In genomic region chr6:72241843-72242154, GRCm38 (mm10) we compare ENCODE assay signal across 18 mouse cellular contexts. TPM values are rescaled to one million over a fixed set of nuclear protein-coding genes. Genes with fewer than 3 reads are reported as not detected.
DNase-seq lines count a peak whose midpoint lies in the region; ATAC-seq lines count a peak whose summit lies in the region.
"Had no signal": no experiment of that assay in that cellular context is flagged by ENCODE, and none has a peak within 500 bp of the region (broad histone marks: within the 10 kb centered on the region; RNA-seq: fewer than 3 reads in every experiment).

No protein-coding gene starts in this region.

- peak overlapping the region; percentile 70 for H3K27ac ChIP-seq in heart, embryonic 10.5 days
- no peak overlapping the region for H3K27ac ChIP-seq in limb, embryonic 12.5 days
- no peak overlapping the region for H3K27ac ChIP-seq in limb, embryonic 10.5 days
- H3K27ac ChIP-seq in embryonic facial prominence, embryonic 14.5 days (replicated peaks; ENCODE audit: low read depth, low read length): no peak overlapping the region
- H3K27ac ChIP-seq in limb, embryonic 13.5 days: no peak overlapping the region
- H3K27ac ChIP-seq: embryonic facial prominence, embryonic 12.5 days; hindbrain, embryonic 12.5 days; liver, embryonic 13.5 days; macrophage; midbrain, embryonic 12.5 days had no signal

- H3K36me3 ChIP-seq in heart, embryonic 10.5 days: no peaks in the 10 kb centered on the region
- H3K36me3 ChIP-seq in limb, embryonic 12.5 days: no peaks in the 10 kb centered on the region
- H3K36me3 ChIP-seq in limb, embryonic 10.5 days: no peaks in the 10 kb centered on the region
- no peaks in the 10 kb centered on the region for H3K36me3 ChIP-seq in embryonic facial prominence, embryonic 14.5 days (ENCODE audit: control insufficient read depth, insufficient read depth, low read length)
- H3K36me3 ChIP-seq in limb, embryonic 13.5 days: no peaks in the 10 kb centered on the region
- H3K36me3 ChIP-seq: embryonic facial prominence, embryonic 12.5 days; hindbrain, embryonic 12.5 days; liver, embryonic 13.5 days; midbrain, embryonic 12.5 days had no signal

- peaks cover 33% of the 10 kb centered on the region for H3K27me3 ChIP-seq in heart, embryonic 10.5 days (ENCODE audit: insufficient read depth, poor library complexity, severe bottlenecking)
- H3K27me3 ChIP-seq in limb, embryonic 12.5 days: peaks cover 38% of the 10 kb centered on the region
- peaks cover 54% of the 10 kb centered on the region for H3K27me3 ChIP-seq in limb, embryonic 10.5 days (ENCODE audit: low read depth, poor library complexity, severe bottlenecking)
- H3K27me3 ChIP-seq in embryonic facial prominence, embryonic 14.5 days (replicated peaks; ENCODE audit: control insufficient read depth, insufficient read depth, low read length): peaks cover 13% of the 10 kb centered on the region
- peaks cover 24% of the 10 kb centered on the region for H3K27me3 ChIP-seq in limb, embryonic 13.5 days

- intact Hi-C loops in heart, postnatal 25 days (cut with DNase I): no loop called here

- H3K4me3 ChIP-seq in heart, embryonic 10.5 days: peak overlapping the region; percentile 2; the same call in 1 of the 2 replicates
- H3K4me3 ChIP-seq in limb, embryonic 12.5 days (replicated peaks): no peak overlapping the region
- no peak overlapping the region for H3K4me3 ChIP-seq in limb, embryonic 10.5 days
- no peak overlapping the region for H3K4me3 ChIP-seq in embryonic facial prominence, embryonic 14.5 days (ENCODE audit: low read depth, low read length)
- no peak overlapping the region for H3K4me3 ChIP-seq in limb, embryonic 13.5 days
- H3K4me3 ChIP-seq: embryonic facial prominence, embryonic 12.5 days; hindbrain, embryonic 12.5 days; liver, embryonic 13.5 days; midbrain, embryonic 12.5 days had no signal

- WGBS in heart, embryonic 10.5 days: 21% methylated on average over 8 of the region's 8 CpGs
- 31% methylated on average over 8 of the region's 8 CpGs for WGBS in limb, embryonic 12.5 days
- 44% methylated on average over 8 of the region's 8 CpGs for WGBS in limb, embryonic 10.5 days
- 32% methylated on average over 8 of the region's 8 CpGs for WGBS in embryonic facial prominence, embryonic 14.5 days
- 26% methylated on average over 8 of the region's 8 CpGs for WGBS in limb, embryonic 13.5 days

- no peak overlapping the region for H3K9ac ChIP-seq in limb, embryonic 12.5 days (replicated peaks)
- no peak overlapping the region for H3K9ac ChIP-seq in embryonic facial prominence, embryonic 14.5 days (ENCODE audit: low read depth, low read length)
- H3K9ac ChIP-seq in limb, embryonic 13.5 days: no peak overlapping the region
- H3K9ac ChIP-seq: embryonic facial prominence, embryonic 12.5 days; hindbrain, embryonic 12.5 days; liver, embryonic 13.5 days; midbrain, embryonic 12.5 days had no signal

- peaks cover 61% of the 10 kb centered on the region for H3K4me1 ChIP-seq in heart, embryonic 10.5 days
- peaks cover 42% of the 10 kb centered on the region for H3K4me1 ChIP-seq in limb, embryonic 12.5 days (replicated peaks)
- H3K4me1 ChIP-seq in limb, embryonic 10.5 days: peaks cover 42% of the 10 kb centered on the region
- peaks cover 46% of the 10 kb centered on the region for H3K4me1 ChIP-seq in embryonic facial prominence, embryonic 14.5 days (ENCODE audit: control insufficient read depth, insufficient read depth, low read length)
- H3K4me1 ChIP-seq in limb, embryonic 13.5 days: peaks cover 70% of the 10 kb centered on the region

- no peak for ATAC-seq in limb, embryonic 12.5 days (ENCODE audit: insufficient number of reproducible peaks, insufficient read depth, low FRiP score, low TSS enrichment, low read depth)
- ATAC-seq in embryonic facial prominence, embryonic 14.5 days (ENCODE audit: low read depth): no peak
- no peak for ATAC-seq in limb, embryonic 13.5 days (ENCODE audit: low FRiP score, low read depth)
- ATAC-seq: forebrain, embryonic 16.5 days had no signal

- no peaks in the 10 kb centered on the region for H3K9me3 ChIP-seq in heart, embryonic 10.5 days
- H3K9me3 ChIP-seq in limb, embryonic 12.5 days: no peaks in the 10 kb centered on the region
- H3K9me3 ChIP-seq in limb, embryonic 10.5 days (replicated peaks): no peaks in the 10 kb centered on the region
- no peaks in the 10 kb centered on the region for H3K9me3 ChIP-seq in embryonic facial prominence, embryonic 14.5 days (ENCODE audit: control insufficient read depth, low read length)
- H3K9me3 ChIP-seq in limb, embryonic 13.5 days: no peaks in the 10 kb centered on the region
- H3K9me3 ChIP-seq: embryonic facial prominence, embryonic 12.5 days; hindbrain, embryonic 12.5 days; liver, embryonic 13.5 days; midbrain, embryonic 12.5 days had no signal

- no peak for DNase-seq in heart, embryonic 10.5 days (ENCODE audit: low spot score)
- DNase-seq in heart, postnatal 25 days (ENCODE audit: low spot score): no peak
- no peak for DNase-seq in limb, embryonic 10.5 days (ENCODE audit: low spot score)
- DNase-seq in embryonic facial prominence, embryonic 14.5 days (ENCODE audit: low spot score): peak; percentile 43
- DNase-seq in ovary, postnatal 10 days (ENCODE audit: low spot score): no peak
- DNase-seq: adrenal gland, adult 8-10 months; cerebellum, adult 9-11 months; kidney, adult 18-20 months; liver, embryonic 13.5 days; right cerebral cortex, postnatal 4 days had no signal

- 0 out of 2 replicates have a peak overlapping the region, but pooled peaks have one; percentile 4 for H3K4me2 ChIP-seq in limb, embryonic 12.5 days
- H3K4me2 ChIP-seq in embryonic facial prominence, embryonic 14.5 days (ENCODE audit: low read depth, low read length): peak overlapping the region; percentile 9; the same call in 1 of the 2 replicates
- H3K4me2 ChIP-seq in limb, embryonic 13.5 days (replicated peaks): peak overlapping the region; percentile 28
- H3K4me2 ChIP-seq: embryonic facial prominence, embryonic 12.5 days; hindbrain, embryonic 12.5 days; liver, embryonic 13.5 days; midbrain, embryonic 12.5 days had no signal

RNA-seq across cellular contexts. Expression of gene Atoh8, which starts 6.4 kb away (rescaled TPM):
- polyA plus RNA-seq in heart, embryonic 10.5 days (2016; fragmentation: Nextera tagmentation; extraction: Ambion mirVana): 10.9 and 15.7 TPM in 2 replicates
- 10 to 100 TPM in 1 of 2 experiments, 1 to 10 TPM in 1; 6.1 to 12.4 TPM for total RNA-seq in heart, postnatal 25 days (2021)
- 30.7 and 30.8 TPM in 2 replicates for polyA plus RNA-seq in limb, embryonic 12.5 days (2016; fragmentation: Nextera tagmentation; extraction: Ambion mirVana)
- polyA plus RNA-seq in limb, embryonic 10.5 days (2016; fragmentation: Nextera tagmentation; extraction: Ambion mirVana): 24.9 and 28.0 TPM in 2 replicates
- 12.1 and 12.9 TPM in 2 replicates for polyA plus RNA-seq in embryonic facial prominence, embryonic 14.5 days (2014; fragmentation: Nextera tagmentation; extraction: Ambion mirVana)
- polyA plus RNA-seq in limb, embryonic 13.5 days (2015; fragmentation: Nextera tagmentation; extraction: Ambion mirVana): 31.5 and 32.3 TPM in 2 replicates
- total RNA-seq: monocyte, adult 5-6 weeks had no signal
- polyA plus RNA-seq: macrophage had no signal
